Mouse (Mus musculus) hindbrain, embryonic 14.5 days (tissue): ENCODE measurements around the gene Slc5a5. TPM values are rescaled to one million over a fixed set of nuclear protein-coding genes. Genes with fewer than 3 reads are reported as not detected.
"Not testable (repeated sequence)": the region's sequence is repeated elsewhere in the genome, so short reads cannot be mapped to it uniquely, and the experiment has no call there.

Experiments
- ATAC-seq: fragments of 200-750 bp; cut with Nextera tagmentation; 2 replicates; pipeline ENCODE4 v1.8.0; 2017; ENCODE audit warnings: moderate number of reproducible peaks, mild to moderate bottlenecking, moderate TSS enrichment, moderate library complexity; ENCODE audit not compliant: low FRiP score
- DNase-seq: peaks from one replicate; pipeline ENCODE4 v3.0.0-alpha.2; 2015; ENCODE audit warnings: low spot score
- H3K27ac ChIP-seq: fragments of 300-500 bp; sonication (generic); 2 replicates; pipeline ENCODE4 v1.5.1; 2014; ENCODE audit warnings: mild to moderate bottlenecking, moderate library complexity
- H3K27me3 ChIP-seq: fragments of 300-500 bp; sonication (generic); 2 replicates; pipeline ENCODE4 v1.6.1; 2014; ENCODE audit warnings: mild to moderate bottlenecking, low read length, mixed read lengths; ENCODE audit not compliant: control insufficient read depth, insufficient read depth
- H3K36me3 ChIP-seq: fragments of 300-500 bp; sonication (generic); replicated peaks from 2 replicates; pipeline ENCODE4 v1.6.1; 2014; ENCODE audit not compliant: control insufficient read depth, insufficient read depth
- H3K4me1 ChIP-seq: fragments of 300-500 bp; sonication (generic); replicated peaks from 2 replicates; pipeline ENCODE4 v1.6.1; 2014; ENCODE audit warnings: antibody characterized with exemption, low read length, mixed read lengths; ENCODE audit not compliant: control insufficient read depth, insufficient read depth
- H3K4me2 ChIP-seq: fragments of 300-500 bp; sonication (generic); replicated peaks from 2 replicates; pipeline ENCODE4 v1.6.1; 2014; ENCODE audit warnings: mild to moderate bottlenecking, moderate library complexity
- H3K4me3 ChIP-seq: fragments of 300-500 bp; sonication (generic); replicated peaks from 2 replicates; pipeline ENCODE4 v1.5.1; 2014; ENCODE audit warnings: mild to moderate bottlenecking, low read length
- H3K9ac ChIP-seq: fragments of 300-500 bp; sonication (generic); 2 replicates; pipeline ENCODE4 v1.6.1; 2014
- H3K9me3 ChIP-seq: fragments of 300-500 bp; sonication (generic); 2 replicates; pipeline ENCODE4 v1.6.1; 2016; ENCODE audit warnings: low read length; ENCODE audit not compliant: control insufficient read depth
- WGBS: fragments of 180-500 bp; shearing (Covaris S2); extraction: QIAGEN DNeasy Blood & Tissue Kit; methylation state at CpG from one replicate; pipeline ENCODE4 v1.1.7; 2014; 5-methylcytosine and 5-hydroxymethylcytosine counted together
- polyA plus RNA-seq: library from polyadenylated mRNA; unstranded; fragments of >200 nt; fragmentation: Nextera tagmentation; extraction: Ambion mirVana; gene quantifications from 2 replicates; pipeline ENCODE4 v1.2.1, GENCODE M21; 2014

The Slc5a5 gene
- polyA plus RNA-seq, 1 experiment from 2014 or later: 1.5 TPM

DNA sequence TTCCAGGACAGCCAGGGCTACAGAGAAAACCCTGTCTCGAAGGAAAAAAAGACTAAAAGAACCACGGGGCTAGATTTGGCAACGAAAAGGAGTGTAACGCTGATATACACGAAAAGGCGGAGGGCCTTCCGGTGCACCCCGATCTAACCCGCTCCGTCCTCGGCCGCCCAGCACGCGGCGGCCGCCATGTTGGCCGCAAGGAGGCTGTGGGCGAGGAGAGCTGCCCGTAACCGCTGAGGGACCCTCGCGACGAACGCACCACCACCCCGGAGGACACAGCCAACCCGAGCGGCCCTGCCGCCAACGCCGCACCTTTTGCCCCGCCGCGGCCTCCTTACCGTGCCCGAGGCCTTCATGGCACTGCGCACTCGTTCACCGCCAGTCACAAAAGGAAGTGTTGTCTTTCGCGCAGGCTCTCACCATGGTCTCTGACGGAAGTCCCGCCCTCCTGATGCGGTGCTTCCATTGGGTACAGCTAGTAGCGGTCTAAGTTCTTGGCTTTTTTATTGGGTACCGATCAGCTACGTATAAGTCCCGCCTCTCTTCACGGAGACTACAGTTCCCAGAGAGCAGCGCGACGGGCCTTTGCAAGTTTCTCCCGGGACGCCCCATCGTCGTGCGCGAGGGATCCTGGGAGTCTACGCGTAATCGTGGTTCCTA is 4.6 kb upstream of the Slc5a5 start, which contains the start of gene Rpl18a:
Rpl18a (minus strand) TSS at position 392 of the 660 bp plus-strand sequence.
- Histone ChIP-seq H3K27ac (peak within 1 kb of the TSS; percentile 80), H3K4me2 (peak within 1 kb of the TSS; percentile 86), H3K27me3 (peaks cover 30% of the 10 kb centered on the region), H3K9ac (peak within 1 kb of the TSS; percentile 87), H3K4me3 (peak within 1 kb of the TSS; percentile 66), H3K36me3 (peaks cover 29% of the 10 kb centered on the region), H3K9me3 (no peaks in the 10 kb centered on the region), H3K4me1 (peaks cover 14% of the 10 kb centered on the region)
- peak; percentile 98 for ATAC-seq
- under 1% methylated on average over 60 of the region's 60 CpGs for WGBS
- peak; percentile 95 for DNase-seq

GRCm38 (mm10) chr8:70896316-70897020 is 3.9 kb upstream of the Slc5a5 start:
- Histone ChIP-seq H3K27ac (no peak overlapping the region), H3K4me1 (peaks cover 16% of the 10 kb centered on the region), H3K9ac (peak overlapping the region; percentile 87), H3K4me3 (peak overlapping the region; percentile 66), H3K36me3 (peaks cover 29% of the 10 kb centered on the region), H3K27me3 (peaks cover 37% of the 10 kb centered on the region), H3K9me3 (no peaks in the 10 kb centered on the region), H3K4me2 (peak overlapping the region; percentile 86)
- DNase-seq (no peak), ATAC-seq (no peak)
- WGBS: 5% methylated on average over 25 of the region's 25 CpGs

DNA sequence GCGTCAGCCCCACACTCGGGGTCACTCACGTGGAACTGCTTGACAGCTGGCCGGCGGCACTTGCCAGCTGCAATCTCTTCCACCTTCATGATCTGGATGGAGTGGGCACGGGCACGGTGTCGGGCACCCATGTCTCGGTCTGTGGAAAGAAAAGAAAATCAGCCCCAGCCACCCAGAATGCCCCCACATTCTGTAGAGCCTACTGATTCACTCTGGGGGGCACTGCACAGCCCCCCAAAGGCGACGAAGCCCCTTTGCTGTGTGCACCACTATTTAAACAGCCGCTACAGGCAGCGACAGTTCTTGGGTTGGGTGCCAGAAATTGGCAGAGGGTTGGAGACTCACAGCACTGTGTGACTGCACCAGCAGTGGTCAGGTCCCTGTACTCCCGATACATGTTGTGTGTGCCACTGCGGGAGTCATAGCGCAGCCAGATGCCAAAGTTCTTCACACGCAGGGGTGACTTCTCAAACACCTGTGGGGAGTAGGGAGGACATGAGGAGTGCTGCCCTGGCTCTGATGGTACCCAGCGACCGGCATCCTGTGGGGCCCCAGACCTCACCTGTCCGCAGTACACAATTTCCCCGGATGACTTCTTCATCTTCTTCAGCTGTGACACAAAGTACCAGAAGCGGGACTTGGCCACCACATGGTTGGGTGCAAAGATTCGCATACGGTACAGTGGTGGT is 3.2 kb upstream of the Slc5a5 start:
- H3K4me1 ChIP-seq: peaks cover 16% of the 10 kb centered on the region
- 80% methylated on average over 21 of the region's 24 CpGs for WGBS
- not testable (repeated sequence) for ATAC-seq, H3K27ac ChIP-seq, H3K9me3 ChIP-seq, H3K9ac ChIP-seq, DNase-seq
- H3K36me3 ChIP-seq: peaks cover 30% of the 10 kb centered on the region
- peak overlapping the region; percentile 66 for H3K4me3 ChIP-seq
- H3K4me2 ChIP-seq: peak overlapping the region; percentile 86
- peaks cover 44% of the 10 kb centered on the region for H3K27me3 ChIP-seq

- no peak overlapping the region for H3K9ac ChIP-seq
- no peak for ATAC-seq
- no peak overlapping the region for H3K4me2 ChIP-seq
- WGBS: 86% methylated on average over 8 of the region's 8 CpGs
- H3K27ac ChIP-seq: no peak overlapping the region
- H3K36me3 ChIP-seq: peaks cover 32% of the 10 kb centered on the region
- H3K4me3 ChIP-seq: no peak overlapping the region
- H3K4me1 ChIP-seq: peaks cover 16% of the 10 kb centered on the region
- no peaks in the 10 kb centered on the region for H3K9me3 ChIP-seq
- no peak for DNase-seq
- H3K27me3 ChIP-seq: peaks cover 52% of the 10 kb centered on the region
Measured at GRCm38 (mm10) chr8:70894771-70895545, 2.4 kb upstream of the Slc5a5 start.

DNA sequence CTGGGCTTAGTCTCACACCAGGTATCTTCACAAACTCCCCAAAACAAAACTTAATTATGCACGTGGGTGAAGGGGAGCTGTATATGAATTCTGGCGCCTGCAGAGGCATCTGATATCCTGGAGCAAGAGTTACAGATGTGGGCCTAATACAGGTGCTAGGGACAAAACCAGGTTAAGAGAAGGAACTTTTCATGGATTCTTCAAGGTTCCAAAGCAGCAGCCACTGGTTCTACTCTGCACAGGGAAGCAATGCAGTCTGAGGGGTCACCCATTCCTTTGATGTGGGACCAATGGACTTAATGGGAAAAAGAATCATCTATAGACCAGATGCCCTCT is 1.8 kb upstream of the Slc5a5 start:
- no peaks in the 10 kb centered on the region for H3K9me3 ChIP-seq
- no peak overlapping the region for H3K27ac ChIP-seq
- peaks cover 54% of the 10 kb centered on the region for H3K27me3 ChIP-seq
- H3K4me2 ChIP-seq: no peak overlapping the region
- WGBS: 72% methylated on average over 2 of the region's 2 CpGs
- ATAC-seq: no peak
- H3K4me3 ChIP-seq: no peak overlapping the region
- H3K9ac ChIP-seq: no peak overlapping the region
- peaks cover 32% of the 10 kb centered on the region for H3K36me3 ChIP-seq
- no peak for DNase-seq
- H3K4me1 ChIP-seq: peaks cover 16% of the 10 kb centered on the region

- Histone ChIP-seq H3K27ac (no peak overlapping the region), H3K9me3 (no peaks in the 10 kb centered on the region), H3K4me2 (no peak overlapping the region), H3K27me3 (peaks cover 54% of the 10 kb centered on the region), H3K9ac (no peak overlapping the region), H3K36me3 (peaks cover 32% of the 10 kb centered on the region), H3K4me3 (no peak overlapping the region), H3K4me1 (peaks cover 16% of the 10 kb centered on the region)
- peak; percentile 76 for DNase-seq
- whole genome bisulfite sequencing: 32% methylated on average over 12 of the region's 12 CpGs
- no peak for ATAC-seq
Measured at GRCm38 (mm10) chr8:70893656-70894384, 1.3 kb upstream of the Slc5a5 start.

DNA sequence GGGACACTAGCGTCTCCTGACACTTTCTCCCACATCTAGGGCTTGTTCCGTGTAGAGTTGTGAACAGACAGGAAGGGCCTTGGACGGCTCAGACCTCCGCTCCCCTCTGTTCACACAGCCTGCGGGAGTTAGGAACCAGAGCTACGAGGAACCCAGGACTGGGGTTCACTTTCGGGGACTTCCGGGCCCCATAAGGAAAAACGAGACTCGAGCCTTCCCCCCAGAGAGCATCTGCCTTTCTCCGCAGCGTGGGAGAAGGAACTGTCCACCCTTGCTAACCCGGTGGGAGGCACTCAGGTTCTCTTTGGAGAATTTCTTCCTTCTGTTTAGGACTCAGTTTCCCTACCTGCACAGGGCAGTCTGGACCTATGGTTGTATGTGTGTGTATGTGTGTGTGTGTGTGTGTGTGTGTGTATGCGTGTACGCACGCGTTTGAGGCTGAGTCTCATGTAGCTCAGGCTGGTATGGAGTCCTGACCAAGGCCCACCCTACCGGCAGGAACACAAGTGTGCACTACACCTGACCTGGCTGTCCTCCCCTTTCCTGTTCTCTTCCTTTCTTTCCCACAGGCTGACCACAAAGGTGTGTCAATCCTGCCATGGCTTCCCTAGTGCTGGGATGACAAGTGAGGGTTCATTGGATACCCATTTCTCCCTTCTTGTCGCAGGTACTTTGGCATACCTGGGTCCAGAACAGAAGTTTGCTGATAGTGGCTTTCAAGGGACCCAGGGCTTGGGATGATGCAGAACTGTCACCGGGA is 519 bp upstream of the Slc5a5 start:
- Histone ChIP-seq H3K4me1 (peaks cover 12% of the 10 kb centered on the region), H3K36me3 (peaks cover 32% of the 10 kb centered on the region), H3K27ac (no peak overlapping the region), H3K9me3 (no peaks in the 10 kb centered on the region), H3K27me3 (peaks cover 54% of the 10 kb centered on the region), H3K4me2 (peak overlapping the region; percentile 35), H3K9ac (peak overlapping the region; percentile 42), H3K4me3 (peak overlapping the region; percentile 22; the same call in 1 of the 2 replicates)
- no peak for DNase-seq
- WGBS: 29% methylated on average over 20 of the region's 20 CpGs
- ATAC-seq: no peak

DNA sequence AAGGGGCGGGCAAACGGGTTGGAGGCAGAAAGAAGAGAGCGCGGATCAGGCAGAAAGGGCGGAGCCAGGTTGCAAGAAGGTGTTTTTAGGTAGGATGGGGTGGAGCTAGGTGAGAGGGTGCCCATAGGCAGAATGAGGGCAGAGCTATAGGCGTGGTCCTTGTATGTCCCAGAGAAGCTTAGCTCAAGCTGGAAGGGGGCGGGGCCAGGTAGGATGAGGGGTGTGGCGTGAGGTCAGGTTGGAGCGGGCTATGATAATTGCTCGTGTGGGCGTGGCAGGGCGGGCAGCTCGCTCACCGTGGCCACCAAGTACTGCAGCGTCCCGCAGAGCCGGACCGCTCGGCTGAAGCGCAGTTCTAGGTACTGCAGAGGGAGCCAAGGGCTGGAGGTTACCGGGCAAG is 1.2 kb downstream of the Slc5a5 start:
- Histone ChIP-seq H3K4me2 (no peak overlapping the region), H3K9ac (no peak overlapping the region), H3K36me3 (peaks cover 32% of the 10 kb centered on the region), H3K27ac (no peak overlapping the region), H3K27me3 (peaks cover 54% of the 10 kb centered on the region), H3K4me3 (no peak overlapping the region), H3K9me3 (0 out of 2 replicates have a peak, but pooled peaks cover 3% of the 10 kb centered on the region), H3K4me1 (peaks cover 11% of the 10 kb centered on the region)
- WGBS: 8% methylated on average over 21 of the region's 21 CpGs
- ATAC-seq: no peak
- DNase-seq: no peak
